Mouse (Mus musculus) stomach, postnatal 0 days (tissue): ENCODE results near the gene Rtkn2.

ENCODE experiments used
- CTCF ChIP-seq: IDR thresholded peaks from 2 replicates; pipeline ENCODE4 v1.5.1; 2016; ENCODE audit warnings: antibody characterized with exemption, low read depth, mild to moderate bottlenecking, moderate library complexity
- EP300 ChIP-seq: optimal IDR thresholded peaks from 2 replicates; pipeline ENCODE3; 2016; ENCODE audit warnings: antibody characterized with exemption

DNA sequence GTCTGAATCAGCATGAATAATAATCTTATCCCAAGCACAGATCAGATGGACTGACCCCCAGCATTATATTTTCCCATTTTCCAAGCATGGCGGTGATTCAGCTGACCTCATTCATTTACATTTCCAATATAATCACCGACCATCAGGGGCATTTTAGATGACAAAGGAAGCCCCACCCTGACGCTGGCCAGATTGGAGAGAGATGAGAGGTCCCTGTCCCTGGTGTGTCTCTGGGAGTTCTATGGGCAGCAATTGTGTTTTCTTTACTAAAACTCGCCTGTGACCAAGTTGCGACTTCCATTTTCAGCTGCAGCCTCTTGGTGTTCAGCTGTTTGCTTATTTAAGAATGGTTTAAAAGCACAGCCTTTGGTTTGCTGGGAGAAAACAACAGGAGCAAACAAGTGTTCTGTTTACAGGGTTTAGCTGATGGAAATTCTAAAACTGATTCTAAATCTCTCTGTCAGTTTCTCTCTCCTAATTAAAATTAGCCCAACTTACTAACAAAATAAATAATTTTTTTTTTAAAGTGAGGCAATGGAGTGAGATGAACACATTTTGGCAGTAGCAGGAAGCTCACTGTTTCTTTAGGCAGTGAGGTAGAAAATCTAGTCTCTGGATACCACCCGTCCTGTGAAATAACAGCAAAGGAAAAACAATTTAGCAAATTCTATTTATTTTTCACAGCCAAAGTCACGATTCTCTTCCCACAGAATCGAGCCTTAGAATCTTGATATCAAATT, 84.6 kb downstream of the Rtkn2 start:
- TF ChIP-seq CTCF (no peak), EP300 (no peak)
